24 mouse cellular contexts compared by ENCODE assay signal in the genomic region with DNA sequence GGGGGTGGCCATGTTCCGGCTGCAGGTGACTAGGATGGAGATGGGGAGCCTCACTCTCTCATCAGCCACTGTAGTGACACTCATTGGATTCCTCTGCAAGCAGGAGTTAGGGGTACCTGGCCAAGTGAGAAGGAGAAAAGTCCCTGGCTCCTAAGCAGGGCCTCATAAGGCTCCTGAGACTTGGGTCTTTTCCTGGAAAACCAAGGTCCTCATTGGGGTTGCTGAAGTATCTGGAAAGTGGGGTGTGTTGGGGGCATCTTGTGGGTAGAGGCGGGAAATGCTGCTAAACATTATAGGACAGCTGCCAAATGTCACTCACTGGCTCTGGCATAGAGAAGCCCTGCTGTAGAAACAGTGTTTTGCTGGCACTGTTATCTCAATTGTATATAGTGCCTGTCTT. TPM values are rescaled to one million over a fixed set of nuclear protein-coding genes. Genes with fewer than 3 reads are reported as not detected.
DNase-seq lines count a peak whose midpoint lies in the region; ATAC-seq and TF ChIP-seq lines count a peak whose summit lies in the region.
"Had no signal": no experiment of that assay in that cellular context is flagged by ENCODE, and none has a peak within 500 bp of the region (broad histone marks: within the 10 kb centered on the region; RNA-seq: fewer than 3 reads in every experiment).

No protein-coding gene starts in this region.

- H3K4me3 ChIP-seq in layer of hippocampus, adult 2 months = no peak overlapping the region
- H3K4me3 ChIP-seq in hindbrain, postnatal 0 days (ENCODE audit: low read length) = peak overlapping the region; percentile 86; the same call in 1 of the 2 replicates
- peak overlapping the region; percentile 5; the same call in 1 of the 2 replicates for H3K4me3 ChIP-seq in neural tube, embryonic 14.5 days (ENCODE audit: low read depth, low read length)
- H3K4me3 ChIP-seq: intestine, embryonic 15.5 days had no signal

- H3K27ac ChIP-seq in layer of hippocampus, adult 2 months = peak overlapping the region; percentile 64
- no peak overlapping the region for H3K27ac ChIP-seq in hindbrain, postnatal 0 days
- H3K27ac ChIP-seq in neural tube, embryonic 14.5 days (ENCODE audit: low read depth, low read length) = no peak overlapping the region
- H3K27ac ChIP-seq: intestine, embryonic 15.5 days had no signal

- no peaks in the 10 kb centered on the region for H3K27me3 ChIP-seq in hindbrain, postnatal 0 days (ENCODE audit: insufficient read depth, low read length)
- H3K27me3 ChIP-seq in neural tube, embryonic 14.5 days (ENCODE audit: control insufficient read depth, insufficient read depth, low read length) = peaks cover 4% of the 10 kb centered on the region; the same call in 1 of the 2 replicates

- 42% methylated on average over 2 of the region's 2 CpGs for WGBS in hindbrain, postnatal 0 days
- WGBS in neural tube, embryonic 14.5 days = 89% methylated on average over 2 of the region's 2 CpGs

- H3K36me3 ChIP-seq in hindbrain, postnatal 0 days (ENCODE audit: insufficient read depth, low read length) = no peaks in the 10 kb centered on the region
- no peaks in the 10 kb centered on the region for H3K36me3 ChIP-seq in neural tube, embryonic 14.5 days (ENCODE audit: control insufficient read depth, insufficient read depth, low read length)
- H3K36me3 ChIP-seq: intestine, embryonic 15.5 days had no signal

- H3K4me2 ChIP-seq in hindbrain, postnatal 0 days (ENCODE audit: low read depth, low read length) = peak overlapping the region; percentile 88
- peak overlapping the region; percentile 61 for H3K4me2 ChIP-seq in neural tube, embryonic 14.5 days (ENCODE audit: low read depth, low read length)
- H3K4me2 ChIP-seq: heart, embryonic 11.5 days; intestine, embryonic 15.5 days had no signal

- ATAC-seq in hindbrain, postnatal 0 days = no peak
- no peak for ATAC-seq in neural tube, embryonic 14.5 days (ENCODE audit: low read depth)
- no peak for ATAC-seq in megakaryocyte, adult 5-6 weeks (ENCODE audit: poor library complexity, severe bottlenecking)
- ATAC-seq: intestine, embryonic 15.5 days; liver, postnatal 0 days had no signal

- TF ChIP-seq CTCF in layer of hippocampus, adult 2 months (conservative IDR thresholded peaks at IDR 0.05) = no peak
- no peak for TF ChIP-seq CTCF in hindbrain, postnatal 0 days (IDR thresholded peaks at IDR 0.05; ENCODE audit: low read depth)

- peaks cover 15% of the 10 kb centered on the region for H3K4me1 ChIP-seq in hindbrain, postnatal 0 days (ENCODE audit: insufficient read depth, low read length)
- peaks cover 37% of the 10 kb centered on the region for H3K4me1 ChIP-seq in neural tube, embryonic 14.5 days (ENCODE audit: control insufficient read depth, insufficient read depth, low read length)

- no peaks in the 10 kb centered on the region for H3K9me3 ChIP-seq in hindbrain, postnatal 0 days (ENCODE audit: low read length)
- no peaks in the 10 kb centered on the region for H3K9me3 ChIP-seq in neural tube, embryonic 14.5 days (ENCODE audit: control insufficient read depth, low read length)
- H3K9me3 ChIP-seq: intestine, embryonic 15.5 days had no signal

- no peak overlapping the region for H3K9ac ChIP-seq in hindbrain, postnatal 0 days (replicated peaks; ENCODE audit: low read length)
- H3K9ac ChIP-seq in neural tube, embryonic 14.5 days (replicated peaks; ENCODE audit: low read depth, low read length) = no peak overlapping the region
- H3K9ac ChIP-seq: intestine, embryonic 15.5 days; liver, postnatal 0 days had no signal

- DNase-seq in cerebellum, adult 9-10 months = peak; percentile 53
- DNase-seq in cerebellum, postnatal 36 days = no peak
- DNase-seq in layer of hippocampus, adult 2 months (ENCODE audit: low spot score in 2 of 2) = no peak
- DNase-seq in layer of hippocampus, postnatal 36 days = no peak
- no peak for DNase-seq in hindbrain, postnatal 0 days (ENCODE audit: low spot score)
- DNase-seq in lung, postnatal 4 days = no peak
- DNase-seq: gastrocnemius, postnatal 36 days; heart, postnatal 14 days; kidney, postnatal 4 days; liver; liver, postnatal 0 days; lung, postnatal 36 days had no signal

RNA-seq across cellular contexts. Expression of a gene that starts 4.7 kb away (rescaled TPM):
- 100 to 1,000 TPM; 312 to 318 TPM for total RNA-seq in layer of hippocampus, adult 2 months (2021)
- 100 to 1,000 TPM; 310 to 316 TPM for total RNA-seq in layer of hippocampus, postnatal 36 days (2021)
- total RNA-seq in hindbrain, postnatal 0 days (2014; rRNA removed) = 473 and 516 TPM in 2 replicates
- 966 and 1,028 TPM in 2 replicates for polyA plus RNA-seq in hindbrain, postnatal 0 days (2015; fragmentation: Nextera tagmentation; extraction: Ambion mirVana)
- 925 and 1,009 TPM in 2 replicates for polyA plus RNA-seq in neural tube, embryonic 14.5 days (2014; fragmentation: Nextera tagmentation; extraction: Ambion mirVana)
- 0.09 and 0.36 TPM in 2 replicates for total RNA-seq in megakaryocyte, adult 5-6 weeks (2015)
- total RNA-seq in megakaryocyte, adult 5-6 weeks (2017) = 0.48 and 1.5 TPM in 2 replicates

RNA-seq across cellular contexts. Expression of a gene that starts 49.8 kb away (rescaled TPM):
- total RNA-seq in layer of hippocampus, adult 2 months (2021) = not detected
- total RNA-seq in layer of hippocampus, postnatal 36 days (2021) = not detected
- total RNA-seq in hindbrain, postnatal 0 days (2014; rRNA removed) = not detected in 2 replicates
- not detected in 2 replicates for polyA plus RNA-seq in hindbrain, postnatal 0 days (2015; fragmentation: Nextera tagmentation; extraction: Ambion mirVana)
- not detected in 2 replicates for polyA plus RNA-seq in neural tube, embryonic 14.5 days (2014; fragmentation: Nextera tagmentation; extraction: Ambion mirVana)
- total RNA-seq in megakaryocyte, adult 5-6 weeks (2015) = not detected in 2 replicates
- total RNA-seq in megakaryocyte, adult 5-6 weeks (2017) = not detected in 2 replicates
- total RNA-seq: adrenal gland, adult 18-20 months; CH12.LX; gastrocnemius, postnatal 36 days; heart, postnatal 14 days; layer of hippocampus, postnatal 14 days; left cerebral cortex, postnatal 36 days; monocyte, adult 5-6 weeks had no signal
- polyA plus RNA-seq: frontal cortex, adult 2 months; heart, embryonic 11.5 days; intestine, embryonic 15.5 days; kidney, embryonic 14.5 days; liver, postnatal 0 days; small intestine, adult 2 months had no signal

Comparison
In these comparisons a context has a peak if more than half of its experiments do, and no peak if none do; other contexts are left out.
1. RNA of a gene that starts 4.7 kb away (total RNA-seq): 473 to 516 TPM in hindbrain, postnatal 0 days, 312 to 318 TPM in layer of hippocampus, adult 2 months and 310 to 316 TPM in layer of hippocampus, postnatal 36 days; 0.09 to 1.5 TPM in megakaryocyte, adult 5-6 weeks; every median in the first group is over 100 times any median in the second.